Mouse (Mus musculus) intestine, postnatal 0 days (tissue): ENCODE measurements around the gene Zfp865. TPM values are rescaled to one million over a fixed set of nuclear protein-coding genes. Genes with fewer than 3 reads are reported as not detected.
A peak's percentile ranks its signal among the peaks of the same experiment; 100 is the strongest.

Experiments
- ATAC-seq: fragments of 200-750 bp; cut with Nextera tagmentation; 2 replicates; pipeline ENCODE4 v1.8.0; 2017; ENCODE audit warnings: mild to moderate bottlenecking, moderate TSS enrichment, moderate library complexity
- H3K27ac ChIP-seq: fragments of 300-500 bp; sonication (generic); 2 replicates; pipeline ENCODE4 v1.5.1; 2014; ENCODE audit warnings: mild to moderate bottlenecking, low read depth, low read length, moderate library complexity
- H3K27me3 ChIP-seq: fragments of 300-500 bp; sonication (generic); replicated peaks from 2 replicates; pipeline ENCODE4 v1.6.1; 2014; ENCODE audit warnings: low read length, mixed read lengths; ENCODE audit not compliant: control insufficient read depth, insufficient read depth
- H3K36me3 ChIP-seq: fragments of 300-500 bp; sonication (generic); 2 replicates; pipeline ENCODE4 v1.6.1; 2014; ENCODE audit warnings: mild to moderate bottlenecking, moderate library complexity; ENCODE audit not compliant: control insufficient read depth, insufficient read depth
- H3K4me1 ChIP-seq: fragments of 300-500 bp; sonication (generic); replicated peaks from 2 replicates; pipeline ENCODE4 v1.6.1; 2014; ENCODE audit warnings: antibody characterized with exemption, low read length, mixed read lengths; ENCODE audit not compliant: control insufficient read depth, insufficient read depth
- H3K4me2 ChIP-seq: fragments of 300-500 bp; sonication (generic); replicated peaks from 2 replicates; pipeline ENCODE4 v1.6.1; 2014; ENCODE audit warnings: low read depth, mild to moderate bottlenecking, moderate library complexity
- H3K4me3 ChIP-seq: fragments of 300-500 bp; sonication (generic); 2 replicates; pipeline ENCODE4 v1.5.1; 2014; ENCODE audit warnings: low read depth, low read length
- H3K9ac ChIP-seq: fragments of 300-500 bp; sonication (generic); 2 replicates; pipeline ENCODE4 v1.6.1; 2014; ENCODE audit warnings: mild to moderate bottlenecking, low read depth, low read length
- H3K9me3 ChIP-seq: fragments of 300-500 bp; sonication (generic); 2 replicates; pipeline ENCODE4 v1.6.1; 2016; ENCODE audit warnings: mixed run types; ENCODE audit not compliant: control insufficient read depth
- CTCF ChIP-seq: sonication (generic); IDR thresholded peaks from 2 replicates; pipeline ENCODE4 v1.5.1; 2016; ENCODE audit warnings: low read depth, mild to moderate bottlenecking, control low read depth, antibody characterized with exemption, moderate library complexity
- WGBS: fragments of 180-500 bp; shearing (Covaris S2); extraction: QIAGEN DNeasy Blood & Tissue Kit; methylation state at CpG from one replicate; pipeline ENCODE4 v1.1.7; 2014; 5-methylcytosine and 5-hydroxymethylcytosine counted together
- polyA plus RNA-seq: library from polyadenylated mRNA; unstranded; fragments of >200 nt; fragmentation: Nextera tagmentation; extraction: Ambion mirVana; gene quantifications from 2 replicates; pipeline ENCODE4 v1.2.1, GENCODE M21; 2015

The Zfp865 gene
- polyA plus RNA-seq, 1 experiment from 2014 or later, result 2.3 TPM

DNA sequence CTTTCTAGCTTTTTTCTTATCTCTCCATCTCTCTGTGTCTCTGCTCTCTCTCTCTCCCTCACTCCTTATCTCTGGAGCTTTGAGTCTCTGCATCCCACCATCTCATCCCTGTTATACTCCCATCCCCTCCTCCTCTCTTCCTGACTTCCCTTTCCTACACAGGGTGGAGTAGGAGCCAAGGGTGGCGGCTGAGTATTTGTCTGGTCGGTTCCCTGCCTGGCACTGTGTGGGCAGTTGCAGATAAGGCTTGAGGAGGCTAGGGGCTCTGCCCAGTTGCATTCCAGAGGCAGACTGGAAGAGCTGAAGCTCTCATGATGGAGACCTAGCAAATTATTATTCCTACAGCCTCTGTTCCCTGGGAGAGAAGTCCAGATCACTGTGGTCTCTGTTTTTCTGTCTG, 31.9 kb upstream of the Zfp865 start:
- Histone ChIP-seq H3K4me3 (no peak overlapping the region), H3K9me3 (no peaks in the 10 kb centered on the region), H3K36me3 (peaks cover 11% of the 10 kb centered on the region; the same call in 1 of the 2 replicates), H3K4me2 (no peak overlapping the region), H3K27ac (no peak overlapping the region), H3K4me1 (no peaks in the 10 kb centered on the region), H3K27me3 (no peaks in the 10 kb centered on the region), H3K9ac (no peak overlapping the region)
- WGBS, result 44% methylated on average over 2 of the region's 2 CpGs
- no peak for TF ChIP-seq CTCF
- ATAC-seq, result no peak

DNA sequence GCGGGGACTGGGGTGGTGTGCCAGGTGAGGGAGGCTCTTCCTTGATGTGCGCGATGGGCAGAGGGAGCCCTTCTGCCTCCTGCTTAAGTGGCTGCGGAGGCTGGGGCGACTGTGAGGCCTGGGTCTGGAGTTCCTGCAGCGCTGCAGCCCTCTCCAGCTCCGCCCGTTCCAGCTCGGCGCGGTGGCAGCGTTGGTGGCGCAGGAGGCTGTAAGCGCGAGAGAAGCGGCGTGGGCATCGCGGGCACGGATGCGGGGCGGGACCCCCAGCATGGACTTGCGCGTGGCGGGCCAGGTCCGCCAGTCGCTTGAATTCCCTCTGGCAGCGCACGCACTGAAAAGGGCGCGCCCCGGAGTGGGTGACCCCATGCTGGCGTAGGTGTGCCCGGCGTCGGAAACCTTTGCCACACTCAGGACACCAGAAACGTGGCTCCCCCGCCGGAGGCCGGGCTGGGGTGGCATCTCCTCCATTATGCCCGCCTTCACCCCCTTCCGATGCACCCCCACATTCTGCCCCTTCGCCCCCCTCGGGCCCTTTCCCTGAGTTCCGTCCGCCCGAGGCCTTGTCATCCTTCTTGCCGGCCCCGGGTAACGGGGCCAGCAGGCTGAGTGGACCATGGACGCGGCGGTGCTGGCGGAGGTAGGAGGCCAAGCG, 26.7 kb upstream of the Zfp865 start:
- Histone ChIP-seq H3K9me3 (0 out of 2 replicates have a peak, but pooled peaks cover 3% of the 10 kb centered on the region), H3K4me2 (no peak overlapping the region), H3K4me1 (no peaks in the 10 kb centered on the region), H3K27me3 (no peaks in the 10 kb centered on the region), H3K4me3 (no peak overlapping the region), H3K9ac (no peak overlapping the region), H3K27ac (no peak overlapping the region), H3K36me3 (peaks cover 16% of the 10 kb centered on the region; the same call in 1 of the 2 replicates)
- no peak for TF ChIP-seq CTCF
- 68% methylated on average over 54 of the region's 55 CpGs for WGBS
- ATAC-seq, result no peak

DNA sequence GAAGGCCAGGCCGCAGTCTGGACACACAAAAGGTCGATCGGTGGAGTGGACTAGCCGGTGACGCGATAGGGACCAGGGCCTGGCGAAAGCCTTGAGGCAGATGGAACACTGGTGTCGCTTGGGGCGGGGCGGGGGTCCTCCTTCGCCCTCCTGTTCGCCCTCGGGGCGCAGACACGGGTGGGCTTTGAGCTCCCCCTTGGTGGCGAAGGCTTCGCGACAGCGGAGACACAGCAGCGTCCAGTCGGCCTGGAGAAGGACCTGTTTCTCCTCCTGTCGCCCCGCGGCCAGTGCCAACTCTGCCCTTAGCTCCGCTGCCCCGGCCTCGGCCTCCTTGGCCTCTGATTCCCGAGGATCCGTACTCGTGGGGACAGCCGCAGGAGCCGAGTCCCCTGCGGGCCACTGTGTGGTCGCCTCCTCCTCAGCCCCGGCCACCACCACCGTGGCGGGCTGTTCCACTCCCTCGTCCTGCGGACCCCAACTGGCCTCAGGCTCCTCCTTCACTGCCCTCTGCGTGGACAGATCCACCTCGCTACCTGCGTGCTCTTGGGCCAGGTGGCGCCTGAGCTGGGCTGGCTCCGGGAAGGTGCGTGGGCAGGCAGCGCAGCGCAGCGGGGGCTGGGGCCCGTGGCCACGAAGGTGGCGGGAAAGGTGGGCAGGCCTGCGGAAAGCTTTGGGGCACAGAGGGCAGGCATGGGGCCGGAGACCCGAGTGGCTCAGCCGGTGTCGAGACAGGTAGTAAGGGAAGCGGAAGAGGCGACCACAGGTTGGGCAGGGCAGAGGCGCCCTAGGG, 26.0 kb upstream of the Zfp865 start:
- WGBS, result 72% methylated on average over 59 of the region's 59 CpGs
- Histone ChIP-seq H3K4me3 (no peak overlapping the region), H3K4me2 (no peak overlapping the region)

DNA sequence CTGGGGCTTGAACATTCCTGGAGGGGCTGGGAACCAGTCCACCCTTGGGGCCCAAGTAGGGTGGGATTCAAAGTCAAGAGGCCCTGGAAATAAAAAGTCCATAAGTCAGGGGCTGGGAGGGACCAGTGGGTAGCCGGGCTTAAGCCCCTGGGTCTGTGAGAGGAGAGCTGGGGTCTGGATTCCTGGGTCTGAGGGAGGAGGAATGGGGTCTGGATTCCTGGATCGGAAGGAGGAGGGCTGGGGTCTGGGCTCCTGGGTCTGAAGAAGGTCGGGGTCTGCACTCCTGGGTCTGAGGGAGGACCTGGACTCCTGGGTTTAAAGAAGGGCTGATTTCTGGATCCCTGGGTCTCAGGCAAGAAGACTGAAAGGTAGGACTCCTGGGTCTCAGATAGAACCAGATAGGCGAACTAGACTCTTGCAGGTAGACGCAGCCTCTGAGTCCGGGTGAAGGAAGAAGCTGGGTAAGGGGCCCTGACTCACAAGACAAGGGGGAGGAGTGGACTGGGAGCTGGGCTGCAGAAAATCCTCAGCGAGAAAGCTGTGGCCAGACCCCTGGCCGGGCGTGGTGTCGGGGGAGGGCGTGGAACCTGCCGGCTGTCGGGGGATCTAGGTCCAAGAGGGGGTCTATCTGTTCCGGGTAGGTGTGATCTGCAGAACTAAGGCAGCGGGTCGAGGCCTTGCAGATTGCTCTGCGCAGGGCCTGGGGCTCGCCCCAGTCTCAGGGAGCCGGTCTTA, 24.7 kb upstream of the Zfp865 start:
- Histone ChIP-seq H3K36me3 (peaks cover 16% of the 10 kb centered on the region; the same call in 1 of the 2 replicates), H3K4me1 (no peaks in the 10 kb centered on the region), H3K27me3 (no peaks in the 10 kb centered on the region), H3K9ac (peak overlapping the region; percentile 76), H3K4me2 (peak overlapping the region; percentile 90), H3K9me3 (0 out of 2 replicates have a peak, but pooled peaks cover 3% of the 10 kb centered on the region), H3K27ac (peak overlapping the region; percentile 62), H3K4me3 (peak overlapping the region; percentile 79)
- no peak for TF ChIP-seq CTCF
- ATAC-seq, result no peak; the same call in 1 of the 2 replicates
- 6% methylated on average over 19 of the region's 19 CpGs for WGBS

More for the DNA sequence above, 26.0 kb upstream of the Zfp865 start:
- Histone ChIP-seq H3K27ac (no peak overlapping the region), H3K27me3 (no peaks in the 10 kb centered on the region), H3K9me3 (0 out of 2 replicates have a peak, but pooled peaks cover 3% of the 10 kb centered on the region), H3K9ac (no peak overlapping the region), H3K36me3 (peaks cover 16% of the 10 kb centered on the region; the same call in 1 of the 2 replicates), H3K4me1 (no peaks in the 10 kb centered on the region)
- no peak for ATAC-seq
- no peak for TF ChIP-seq CTCF

DNA sequence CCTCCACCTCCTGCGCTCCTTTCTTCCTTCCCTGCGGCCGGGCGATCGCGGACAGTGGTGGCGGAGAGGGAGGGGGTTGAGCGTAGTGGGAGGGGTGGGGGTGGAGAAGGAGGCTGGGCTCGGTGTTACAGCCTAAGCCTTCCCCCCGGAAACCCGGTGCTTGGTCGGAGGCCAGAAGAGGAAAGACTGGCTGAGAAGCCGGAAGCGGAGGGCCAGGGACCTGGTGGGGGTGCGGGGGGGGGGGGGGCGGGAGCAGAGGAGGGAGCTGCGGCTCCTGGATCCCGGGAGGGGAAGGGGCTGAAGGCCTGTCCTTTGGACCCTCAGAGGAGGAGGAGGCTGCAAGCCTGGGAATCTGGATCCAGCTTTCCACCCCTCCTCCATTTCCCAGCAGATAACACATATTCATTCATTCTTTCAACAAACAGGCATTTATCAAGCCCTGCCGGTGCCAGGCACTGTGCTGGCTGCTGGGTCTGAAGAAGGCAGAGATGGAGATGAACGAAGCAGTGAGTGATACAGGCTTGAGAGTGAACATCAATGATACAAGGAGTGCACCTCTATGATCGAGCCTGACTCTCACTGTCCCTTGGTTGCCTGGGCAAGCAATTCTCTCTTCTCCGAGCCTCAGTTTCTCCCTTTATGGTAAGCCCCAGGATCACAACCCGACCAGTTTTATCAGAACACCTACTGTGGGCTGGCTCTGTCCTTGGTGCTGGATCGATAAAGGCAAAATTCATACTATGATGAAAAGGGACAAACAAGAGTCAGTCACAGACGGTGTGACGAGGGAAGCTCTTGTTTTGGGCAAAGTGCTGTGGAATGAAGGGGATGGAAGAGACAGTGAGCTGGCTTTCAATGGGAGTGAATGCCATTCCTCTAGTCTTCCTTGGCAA, 23.9 kb upstream of the Zfp865 start, which contains the start of gene Zfp579:
Gene Zfp579 (minus strand): TSS at position 156 of the 893 bp plus-strand sequence.
- H3K27ac ChIP-seq, result peak within 1 kb of the TSS; percentile 62
- 6% methylated on average over 18 of the region's 26 CpGs for WGBS
- no peak for TF ChIP-seq CTCF
- peak within 1 kb of the TSS; percentile 79 for H3K4me3 ChIP-seq
- peaks cover 16% of the 10 kb centered on the region; the same call in 1 of the 2 replicates for H3K36me3 ChIP-seq
- H3K4me1 ChIP-seq, result no peaks in the 10 kb centered on the region
- 0 out of 2 replicates have a peak, but pooled peaks cover 3% of the 10 kb centered on the region for H3K9me3 ChIP-seq
- peak within 1 kb of the TSS; percentile 90 for H3K4me2 ChIP-seq
- ATAC-seq, result peak; percentile 80
- H3K9ac ChIP-seq, result peak within 1 kb of the TSS; percentile 76
- H3K27me3 ChIP-seq, result no peaks in the 10 kb centered on the region
